Mouse (Mus musculus) heart, embryonic 12.5 days (tissue): ENCODE measurements around the gene Hoxa7. TPM values are rescaled to one million over a fixed set of nuclear protein-coding genes. Genes with fewer than 3 reads are reported as not detected.
A peak's percentile ranks its signal among the peaks of the same experiment; 100 is the strongest.

Source experiments
- ATAC-seq: fragments of 200-750 bp; cut with Nextera tagmentation; 2 replicates; pipeline ENCODE4 v1.8.0; 2017; ENCODE audit warnings: moderate TSS enrichment, moderate library complexity; ENCODE audit not compliant: insufficient number of reproducible peaks, low FRiP score
- H3K27ac ChIP-seq: fragments of 300-500 bp; sonication (generic); 2 replicates; pipeline ENCODE4 v1.5.1; 2016; ENCODE audit warnings: mild to moderate bottlenecking, moderate library complexity; ENCODE audit not compliant: poor library complexity, severe bottlenecking
- H3K27me3 ChIP-seq: fragments of 300-500 bp; sonication (generic); replicated peaks from 2 replicates; pipeline ENCODE4 v1.6.1; 2016; ENCODE audit warnings: mild to moderate bottlenecking, moderate library complexity
- H3K36me3 ChIP-seq: fragments of 300-500 bp; sonication (generic); 2 replicates; pipeline ENCODE4 v1.6.1; 2016; ENCODE audit warnings: mild to moderate bottlenecking, moderate library complexity
- H3K4me1 ChIP-seq: fragments of 300-500 bp; sonication (generic); replicated peaks from 2 replicates; pipeline ENCODE4 v1.6.1; 2016; ENCODE audit warnings: mild to moderate bottlenecking
- H3K4me2 ChIP-seq: fragments of 300-500 bp; sonication (generic); 2 replicates; pipeline ENCODE4 v1.6.1; 2016; ENCODE audit warnings: mild to moderate bottlenecking, moderate library complexity
- H3K4me3 ChIP-seq: fragments of 300-500 bp; sonication (generic); 2 replicates; pipeline ENCODE4 v1.5.1; 2016; ENCODE audit warnings: mild to moderate bottlenecking
- H3K9ac ChIP-seq: fragments of 300-500 bp; sonication (generic); 2 replicates; pipeline ENCODE4 v1.6.1; 2016; ENCODE audit warnings: mild to moderate bottlenecking, moderate library complexity
- H3K9me3 ChIP-seq: fragments of 300-500 bp; sonication (generic); replicated peaks from 2 replicates; pipeline ENCODE4 v1.6.1; 2016; ENCODE audit warnings: mild to moderate bottlenecking, moderate library complexity
- whole genome bisulfite sequencing: fragments of 180-500 bp; shearing (Covaris S2); methylation state at CpG from one replicate; pipeline ENCODE4 v1.1.7; 2016; 5-methylcytosine and 5-hydroxymethylcytosine counted together
- polyA plus RNA-seq: library from polyadenylated mRNA; unstranded; fragments of >200 nt; fragmentation: Nextera tagmentation; extraction: Ambion mirVana; gene quantifications from 2 replicates; pipeline ENCODE4 v1.2.1, GENCODE M21; 2016

Gene Hoxa7
- 0.44 TPM in 1 of 2 replicates, not detected in the other for polyA plus RNA-seq

DNA sequence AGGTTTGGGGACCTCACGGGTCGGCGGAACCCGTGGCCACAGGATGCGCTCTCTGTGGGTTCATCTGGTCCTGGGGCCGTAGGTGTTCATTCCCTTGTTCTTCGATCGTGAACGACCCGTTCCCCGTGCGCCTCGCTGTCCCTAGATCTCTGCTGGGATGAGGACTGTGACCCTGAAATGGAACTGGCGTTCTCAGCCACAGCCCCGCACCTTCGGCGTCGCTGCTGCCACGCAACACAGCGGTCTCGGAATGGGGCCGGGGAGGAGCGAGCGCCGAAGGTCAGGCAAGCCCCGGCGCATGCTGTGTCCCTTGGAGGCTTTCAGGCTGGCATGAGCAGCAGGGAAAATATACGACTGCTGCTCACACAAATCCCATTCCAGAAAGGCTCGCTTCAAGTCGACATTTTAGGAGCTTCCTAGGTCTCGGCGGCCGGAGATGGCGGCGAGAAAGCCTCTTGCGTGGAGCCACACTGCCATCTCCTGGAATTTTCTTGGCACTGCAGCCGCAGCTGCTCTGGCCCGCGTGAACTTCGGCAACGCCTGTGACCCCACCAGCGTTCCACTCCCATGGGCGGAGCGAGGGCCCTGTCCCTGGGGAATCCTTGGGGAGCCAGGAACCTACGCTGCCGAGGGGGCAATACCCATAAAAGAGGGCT lies at the start of gene Hoxa7:
Hoxa7 (minus strand) TSS at position 518 of the 656 bp plus-strand sequence.
- Histone ChIP-seq H3K36me3 (no peaks in the 10 kb centered on the region), H3K9ac (peak within 1 kb of the TSS; percentile 42; the same call in 1 of the 2 replicates), H3K27ac (no peak within 1 kb of the TSS), H3K9me3 (no peaks in the 10 kb centered on the region), H3K4me3 (peak within 1 kb of the TSS; percentile 54), H3K4me1 (peaks cover 27% of the 10 kb centered on the region), H3K4me2 (peak within 1 kb of the TSS; percentile 85), H3K27me3 (peaks cover 98% of the 10 kb centered on the region)
- under 1% methylated on average over 46 of the region's 46 CpGs for WGBS
- peak; percentile 58; the same call in 1 of the 2 replicates for ATAC-seq

DNA sequence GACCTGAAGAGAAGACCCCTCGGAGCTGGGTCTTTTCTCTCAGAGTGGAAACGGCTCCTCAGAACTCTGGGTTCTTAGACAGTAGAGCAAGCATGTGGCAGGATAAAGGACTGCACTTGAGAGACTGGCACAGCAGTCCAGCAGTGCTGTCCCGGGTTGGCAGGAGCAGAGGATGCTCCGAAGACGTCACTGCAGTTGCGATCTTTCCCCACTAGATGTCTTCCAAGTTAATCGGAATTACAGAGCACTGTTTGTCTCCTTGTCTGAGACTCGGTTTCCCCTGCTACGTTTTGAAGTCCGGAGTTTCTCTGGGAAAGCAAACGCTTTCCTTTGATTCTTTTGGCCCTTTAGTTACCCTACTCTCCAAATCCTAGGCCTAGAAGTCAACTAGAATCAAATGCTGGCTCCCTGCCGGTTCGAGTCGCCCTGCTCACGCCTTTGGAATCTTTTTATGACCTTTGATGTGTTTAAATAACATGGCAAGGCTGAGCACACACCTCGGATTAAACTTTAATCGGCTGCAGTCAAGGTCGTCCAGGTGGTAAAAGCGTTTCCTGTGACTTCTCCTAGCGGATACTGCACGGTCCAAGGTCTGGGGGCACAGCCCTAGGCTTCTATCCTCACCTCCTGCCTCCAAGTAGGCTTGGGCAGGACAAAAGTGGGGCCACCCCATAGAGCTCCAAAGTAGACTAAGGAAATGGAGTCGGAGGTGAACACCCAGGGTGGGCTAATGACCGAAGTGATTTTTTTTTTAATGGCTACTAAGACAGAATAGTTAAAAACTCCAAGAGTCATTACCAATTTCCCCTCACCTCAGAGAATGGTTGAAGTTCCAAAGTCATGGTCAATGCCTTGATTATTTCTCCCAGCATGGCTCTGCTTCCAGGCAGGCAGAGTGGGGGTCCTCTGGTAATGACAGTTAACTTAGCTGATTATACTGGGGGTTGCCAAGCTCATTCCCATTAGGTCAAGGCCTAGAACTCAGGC lies 49.1 kb upstream of the Hoxa7 start:
- Histone ChIP-seq H3K9me3 (no peaks in the 10 kb centered on the region), H3K36me3 (no peaks in the 10 kb centered on the region), H3K4me2 (0 out of 2 replicates have a peak overlapping the region, but pooled peaks have one; percentile 1), H3K27me3 (peaks cover 89% of the 10 kb centered on the region), H3K4me3 (no peak overlapping the region), H3K9ac (no peak overlapping the region), H3K4me1 (peaks cover 15% of the 10 kb centered on the region), H3K27ac (no peak overlapping the region)
- 7% methylated on average over 23 of the region's 23 CpGs for WGBS
- ATAC-seq = 0 out of 2 replicates have a peak, but pooled peaks have one; percentile 6

DNA sequence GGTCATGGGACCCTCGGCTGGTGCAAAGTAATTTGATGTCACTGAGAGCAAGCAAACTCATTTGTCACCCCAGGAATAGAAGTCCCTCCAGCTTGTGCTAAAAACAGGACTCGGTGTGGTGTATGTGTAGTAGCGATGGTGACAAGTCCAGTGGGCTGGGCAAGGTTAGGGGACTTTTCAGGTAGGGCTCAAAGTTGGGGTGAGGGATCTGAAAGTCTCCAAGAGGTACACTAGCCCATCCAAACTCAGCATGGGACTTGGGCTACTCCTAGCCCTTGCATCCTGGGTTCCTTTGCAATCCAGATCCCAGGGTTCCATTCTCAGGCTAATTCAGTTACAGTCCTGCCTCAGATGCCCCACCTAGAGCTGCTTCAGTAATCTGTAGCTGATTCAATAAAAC lies 47.1 kb upstream of the Hoxa7 start:
- no peak for ATAC-seq
- H3K4me3 ChIP-seq = no peak overlapping the region
- 3% methylated on average over 3 of the region's 3 CpGs for WGBS
- H3K4me1 ChIP-seq = peaks cover 9% of the 10 kb centered on the region
- no peaks in the 10 kb centered on the region for H3K9me3 ChIP-seq
- peaks cover 92% of the 10 kb centered on the region for H3K27me3 ChIP-seq
- no peak overlapping the region for H3K27ac ChIP-seq
- no peaks in the 10 kb centered on the region for H3K36me3 ChIP-seq
- no peak overlapping the region for H3K4me2 ChIP-seq
- no peak overlapping the region for H3K9ac ChIP-seq

DNA sequence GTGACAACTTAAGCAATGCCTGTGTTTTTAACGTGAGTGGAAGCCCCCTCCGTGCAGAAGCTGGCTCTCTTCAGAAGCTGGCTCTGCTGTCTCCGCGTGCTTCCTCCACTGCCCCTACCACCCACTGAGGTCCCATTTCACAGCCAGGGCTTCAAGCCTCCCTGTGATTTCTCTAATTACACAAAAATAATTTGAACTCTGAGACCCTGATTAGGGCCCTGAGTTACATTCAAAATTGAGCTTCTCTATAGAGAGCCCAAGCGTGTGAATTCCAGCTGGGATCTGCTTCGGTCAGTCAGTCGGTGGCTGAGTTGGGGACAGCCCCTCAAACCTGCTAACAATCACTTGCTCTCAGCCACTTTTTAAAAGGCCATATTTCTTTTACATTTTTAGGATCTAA lies 46.7 kb upstream of the Hoxa7 start:
- no peak overlapping the region for H3K4me3 ChIP-seq
- no peak overlapping the region for H3K4me2 ChIP-seq
- peaks cover 92% of the 10 kb centered on the region for H3K27me3 ChIP-seq
- H3K9ac ChIP-seq = no peak overlapping the region
- 5% methylated on average over 7 of the region's 7 CpGs for WGBS
- no peaks in the 10 kb centered on the region for H3K36me3 ChIP-seq
- H3K27ac ChIP-seq = no peak overlapping the region
- no peaks in the 10 kb centered on the region for H3K9me3 ChIP-seq
- ATAC-seq = no peak
- H3K4me1 ChIP-seq = peaks cover 5% of the 10 kb centered on the region; the same call in 1 of the 2 replicates

DNA sequence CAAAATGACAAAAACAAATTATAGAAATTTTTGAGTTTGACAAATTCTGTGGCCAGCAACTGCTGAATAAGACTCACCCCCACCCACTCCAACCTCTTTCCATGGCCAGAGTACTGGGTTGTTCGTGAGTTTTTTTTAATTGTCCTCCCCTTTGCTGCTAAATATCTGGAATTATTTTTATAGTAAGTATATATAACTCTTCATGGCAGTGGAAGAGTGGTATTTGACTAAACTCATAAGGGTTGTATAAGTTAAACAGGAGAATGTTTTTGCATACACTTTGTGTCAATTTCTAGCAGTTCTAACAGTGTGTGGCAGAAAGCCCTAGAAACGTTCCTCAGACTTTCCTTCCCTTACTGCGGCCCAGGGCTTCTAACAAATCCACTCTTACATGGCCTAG lies 46.0 kb upstream of the Hoxa7 start:
- H3K9me3 ChIP-seq = no peaks in the 10 kb centered on the region

DNA sequence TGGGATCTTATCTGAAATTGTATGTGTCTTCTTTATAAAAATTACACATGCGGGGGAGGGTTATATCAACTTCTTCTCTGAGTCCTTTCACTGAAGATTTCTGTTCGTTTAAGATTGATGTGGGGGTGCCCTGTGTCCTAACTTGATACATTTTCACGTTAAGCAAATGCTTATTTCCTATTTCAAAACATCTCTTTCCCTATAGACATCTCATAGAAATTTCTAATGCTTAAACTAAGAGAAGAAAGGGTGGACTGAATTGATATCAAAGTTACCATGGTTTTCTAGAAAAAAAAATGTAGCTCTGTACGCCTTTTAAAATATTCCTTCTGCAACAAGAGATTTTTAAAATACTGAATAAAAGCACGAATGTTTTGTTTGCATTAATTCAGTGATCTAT lies 45.6 kb upstream of the Hoxa7 start:
- Histone ChIP-seq H3K36me3 (no peaks in the 10 kb centered on the region), H3K4me3 (no peak overlapping the region), H3K27ac (no peak overlapping the region), H3K4me1 (no peaks in the 10 kb centered on the region), H3K9ac (no peak overlapping the region), H3K9me3 (no peaks in the 10 kb centered on the region), H3K4me2 (no peak overlapping the region), H3K27me3 (peaks cover 93% of the 10 kb centered on the region)
- WGBS = 23% methylated on average over 5 of the region's 5 CpGs
- ATAC-seq = no peak

More for the DNA sequence above, 46.0 kb upstream of the Hoxa7 start:
- Histone ChIP-seq H3K4me2 (no peak overlapping the region), H3K4me3 (no peak overlapping the region), H3K27me3 (peaks cover 93% of the 10 kb centered on the region), H3K36me3 (no peaks in the 10 kb centered on the region), H3K9ac (no peak overlapping the region), H3K27ac (no peak overlapping the region), H3K4me1 (no peaks in the 10 kb centered on the region)
- ATAC-seq = no peak
- 8% methylated on average over 3 of the region's 3 CpGs for WGBS

DNA sequence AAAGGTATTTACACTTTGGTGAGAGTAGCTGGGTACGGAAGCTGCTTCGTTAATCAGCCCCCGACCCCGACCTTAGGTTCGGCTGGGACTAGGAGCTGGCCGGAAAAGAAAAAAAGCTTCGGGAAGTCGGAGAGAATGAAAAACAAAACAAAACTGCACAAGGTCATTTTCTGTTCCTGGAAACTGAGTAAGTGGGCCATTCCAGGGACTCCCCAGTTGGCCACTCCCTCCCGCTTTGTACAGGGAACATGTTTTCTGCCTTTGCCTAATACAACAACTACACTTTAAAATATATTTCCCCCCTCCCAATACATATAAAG lies 45.0 kb upstream of the Hoxa7 start:
- no peak overlapping the region for H3K9ac ChIP-seq

DNA sequence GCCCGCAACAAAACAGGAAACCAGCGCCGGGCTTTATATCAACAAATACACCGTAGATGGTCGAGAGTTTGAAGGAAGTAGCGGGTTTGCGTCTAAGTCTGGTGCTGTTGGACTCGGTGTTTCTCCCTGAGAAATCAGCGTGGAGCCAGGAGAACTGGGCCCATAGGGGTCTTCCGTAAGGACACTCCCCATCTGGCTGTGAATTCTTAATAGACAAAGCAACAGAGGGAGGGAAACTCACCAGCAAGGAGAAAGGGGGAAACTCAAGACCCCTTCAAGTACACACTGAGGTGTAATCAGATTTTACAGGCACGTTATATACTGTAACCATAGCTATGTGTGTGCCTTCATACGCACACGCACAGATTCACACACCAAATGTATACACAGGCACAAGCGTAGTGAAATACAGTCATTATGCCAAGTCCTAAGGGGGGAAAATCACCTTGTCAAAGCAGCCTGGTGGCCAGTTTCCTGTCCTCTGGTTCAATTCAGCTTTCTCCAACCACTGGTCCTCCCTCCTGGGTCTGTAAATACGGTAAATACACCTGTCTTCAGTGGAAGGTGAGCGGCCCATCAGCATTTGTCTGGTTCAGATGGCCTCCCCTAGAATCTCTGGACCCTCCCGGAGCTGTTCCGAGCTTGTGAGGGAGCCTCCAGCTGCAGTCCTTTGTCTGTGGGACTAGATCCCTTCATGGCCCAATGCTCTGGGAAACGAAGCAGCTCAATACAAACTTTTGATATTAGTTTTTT lies 44.4 kb upstream of the Hoxa7 start:
- peaks cover 2% of the 10 kb centered on the region; the same call in 1 of the 2 replicates for H3K4me1 ChIP-seq
- H3K27ac ChIP-seq = no peak overlapping the region
- no peak for ATAC-seq
- H3K9ac ChIP-seq = no peak overlapping the region
- 2% methylated on average over 19 of the region's 19 CpGs for WGBS
- peaks cover 95% of the 10 kb centered on the region for H3K27me3 ChIP-seq
- no peak overlapping the region for H3K4me3 ChIP-seq
- no peaks in the 10 kb centered on the region for H3K36me3 ChIP-seq
- H3K4me2 ChIP-seq = no peak overlapping the region
- no peaks in the 10 kb centered on the region for H3K9me3 ChIP-seq

More for the DNA sequence above, 45.0 kb upstream of the Hoxa7 start:
- Histone ChIP-seq H3K27ac (no peak overlapping the region), H3K36me3 (no peaks in the 10 kb centered on the region), H3K4me3 (no peak overlapping the region), H3K27me3 (peaks cover 95% of the 10 kb centered on the region), H3K4me2 (no peak overlapping the region), H3K4me1 (no peaks in the 10 kb centered on the region), H3K9me3 (no peaks in the 10 kb centered on the region)
- WGBS = under 1% methylated on average over 9 of the region's 9 CpGs
- ATAC-seq = no peak

DNA sequence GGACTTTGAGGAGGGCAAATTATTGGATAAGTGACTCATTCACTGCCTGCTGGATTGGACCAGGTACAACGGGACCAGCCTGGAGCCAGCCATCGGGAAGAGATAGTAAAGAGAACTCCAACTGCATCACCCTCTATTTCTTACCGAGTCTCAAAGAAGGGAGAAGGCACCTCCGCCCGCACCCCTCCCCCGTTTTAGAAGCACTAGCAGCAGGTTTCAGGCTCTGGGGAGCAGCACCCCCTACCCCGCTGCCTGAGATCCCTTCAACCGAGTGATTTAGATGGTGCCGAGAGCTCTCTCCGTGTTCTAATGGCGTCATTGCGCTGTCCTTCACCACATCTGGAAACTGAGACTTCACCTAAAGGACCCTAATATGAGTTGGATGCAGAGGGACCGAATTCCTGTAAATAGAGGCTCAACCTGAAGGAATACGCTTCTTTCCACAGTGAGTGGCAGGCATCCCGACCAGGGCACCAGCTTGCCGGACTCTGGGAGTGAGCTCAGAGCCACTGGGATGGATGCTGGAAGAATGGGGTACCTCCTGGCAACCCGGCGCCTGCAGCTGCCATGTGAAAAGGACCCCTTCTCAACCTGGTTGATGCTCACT lies 43.8 kb upstream of the Hoxa7 start:
- 2% methylated on average over 18 of the region's 18 CpGs for WGBS
- Histone ChIP-seq H3K27me3 (peaks cover 95% of the 10 kb centered on the region), H3K36me3 (no peaks in the 10 kb centered on the region), H3K4me3 (no peak overlapping the region), H3K27ac (no peak overlapping the region), H3K4me1 (peaks cover 8% of the 10 kb centered on the region; the same call in 1 of the 2 replicates), H3K9me3 (no peaks in the 10 kb centered on the region), H3K4me2 (no peak overlapping the region), H3K9ac (no peak overlapping the region)
- no peak for ATAC-seq

DNA sequence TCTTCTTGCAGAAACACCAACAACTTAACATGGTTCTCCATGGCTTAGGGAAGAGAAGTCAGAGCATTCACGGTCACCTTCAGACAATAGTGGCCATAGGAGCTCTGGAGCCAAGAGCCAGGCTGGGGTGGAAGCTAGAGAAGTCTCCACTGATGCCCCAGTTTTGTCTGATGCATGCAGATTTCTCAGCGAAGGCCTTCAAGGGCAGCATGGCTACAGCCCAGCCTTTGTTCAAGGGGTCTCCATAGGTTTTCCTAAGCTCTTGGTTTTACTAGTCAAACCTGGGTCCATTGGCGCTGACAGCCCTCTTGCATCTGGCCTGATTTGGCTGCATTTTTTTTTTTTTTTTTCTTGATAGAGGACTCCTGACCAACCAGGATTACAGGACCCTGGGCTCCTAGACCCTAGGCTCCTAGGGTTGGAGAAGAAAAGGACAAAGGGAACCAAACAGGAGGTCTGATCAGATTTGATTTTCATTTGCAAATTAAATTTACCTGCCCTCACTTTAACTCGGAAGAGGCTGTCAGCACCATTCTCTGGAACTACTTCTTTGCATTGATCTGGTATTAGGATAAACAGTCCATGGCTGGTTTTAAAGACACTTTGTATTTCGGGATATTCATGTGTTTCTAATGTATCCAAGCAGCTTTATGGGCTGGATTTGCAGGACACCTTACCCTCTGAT lies 42.6 kb upstream of the Hoxa7 start:
- no peak overlapping the region for H3K9ac ChIP-seq
- no peaks in the 10 kb centered on the region for H3K36me3 ChIP-seq
- H3K4me3 ChIP-seq = no peak overlapping the region
- peaks cover 13% of the 10 kb centered on the region; the same call in 1 of the 2 replicates for H3K4me1 ChIP-seq
- H3K4me2 ChIP-seq = no peak overlapping the region
- ATAC-seq = no peak
- H3K27me3 ChIP-seq = peaks cover 94% of the 10 kb centered on the region
- H3K9me3 ChIP-seq = no peaks in the 10 kb centered on the region
- H3K27ac ChIP-seq = no peak overlapping the region
- 4% methylated on average over 5 of the region's 5 CpGs for WGBS
